Mouse (Mus musculus) C2C12 (cell line): ENCODE measurements around the gene 9930021J03Rik.

Experiments used
- CEBPB ChIP-seq: IDR thresholded peaks from one replicate; pipeline ENCODE4 v1.6.1; 2011; ENCODE audit warnings: low read depth, mild to moderate bottlenecking, control low read depth, moderate library complexity
- CTCF ChIP-seq: IDR thresholded peaks from one replicate; pipeline ENCODE4 v1.5.1; 2011; ENCODE audit not compliant: control insufficient read depth, insufficient read depth, insufficient read length
- MAX ChIP-seq: IDR thresholded peaks from one replicate; pipeline ENCODE4 v1.6.1; 2011; ENCODE audit warnings: mild to moderate bottlenecking, control low read depth

GRCm38 (mm10) chr19:29713451-29713850 is 92.3 kb downstream of the 9930021J03Rik start:
- TF ChIP-seq CTCF (no peak), CEBPB (no peak), MAX (no peak)
